Mouse (Mus musculus) liver, postnatal 0 days (tissue): ENCODE measurements around the gene Plxna3. TPM values are rescaled to one million over a fixed set of nuclear protein-coding genes. Genes with fewer than 3 reads are reported as not detected.

Experiments
- ATAC-seq: fragments of 200-750 bp; cut with Nextera tagmentation; 2 replicates; pipeline ENCODE4 v1.8.0; 2017; ENCODE audit warnings: mild to moderate bottlenecking, moderate library complexity
- DNase-seq: peaks from one replicate; pipeline ENCODE4 v3.0.0-alpha.2; 2016
- H3K27ac ChIP-seq: fragments of 300-500 bp; sonication (generic); 2 replicates; pipeline ENCODE4 v1.5.1; 2014; ENCODE audit warnings: antibody characterized with exemption, moderate library complexity, mild to moderate bottlenecking, low read depth
- H3K27me3 ChIP-seq: fragments of 300-500 bp; sonication (generic); 2 replicates; pipeline ENCODE4 v1.6.1; 2014; ENCODE audit warnings: low read length, control low read depth, mixed read lengths; ENCODE audit not compliant: insufficient read depth
- H3K36me3 ChIP-seq: fragments of 300-500 bp; sonication (generic); replicated peaks from 2 replicates; pipeline ENCODE4 v1.6.1; 2014; ENCODE audit warnings: mild to moderate bottlenecking, control low read depth, low read length, moderate library complexity, mixed read lengths; ENCODE audit not compliant: insufficient read depth
- H3K4me1 ChIP-seq: fragments of 300-500 bp; sonication (generic); 2 replicates; pipeline ENCODE4 v1.6.1; 2014; ENCODE audit warnings: antibody characterized with exemption, mild to moderate bottlenecking, control low read depth; ENCODE audit not compliant: insufficient read depth
- H3K4me2 ChIP-seq: fragments of 300-500 bp; sonication (generic); 2 replicates; pipeline ENCODE4 v1.6.1; 2014; ENCODE audit warnings: low read depth, mild to moderate bottlenecking, low read length, moderate library complexity, mixed read lengths
- H3K4me3 ChIP-seq: fragments of 300-500 bp; sonication (generic); 2 replicates; pipeline ENCODE4 v1.5.1; 2014; ENCODE audit warnings: low read depth, low read length
- H3K9ac ChIP-seq: fragments of 300-500 bp; sonication (generic); replicated peaks from 2 replicates; pipeline ENCODE4 v1.6.1; 2014; ENCODE audit warnings: mild to moderate bottlenecking, moderate library complexity
- H3K9me3 ChIP-seq: fragments of 300-500 bp; sonication (generic); 2 replicates; pipeline ENCODE4 v1.6.1; 2016; ENCODE audit warnings: mild to moderate bottlenecking, control low read depth, low read length, mixed read lengths
- CTCF ChIP-seq: sonication (generic); IDR thresholded peaks from 2 replicates; pipeline ENCODE4 v1.5.1; 2016; ENCODE audit warnings: antibody characterized with exemption, low read depth
- EP300 ChIP-seq: IDR thresholded peaks from 2 replicates; pipeline ENCODE4 v1.6.1; 2016; ENCODE audit warnings: antibody characterized with exemption, low read depth, mild to moderate bottlenecking
- WGBS: fragments of 180-500 bp; shearing (Covaris S2); extraction: QIAGEN DNeasy Blood & Tissue Kit; methylation state at CpG from one replicate; pipeline ENCODE4 v1.1.7; 2014; ENCODE audit not compliant: insufficient replicate concordance; 5-methylcytosine and 5-hydroxymethylcytosine counted together
- polyA plus RNA-seq: library from polyadenylated mRNA; unstranded; fragments of >200 nt; fragmentation: Nextera tagmentation; extraction: Ambion mirVana; gene quantifications from 2 replicates; pipeline ENCODE4 v1.2.1, GENCODE M21; 2015

Gene Plxna3
- polyA plus RNA-seq, 1 experiment from 2014 or later, result 0.25 TPM

DNA sequence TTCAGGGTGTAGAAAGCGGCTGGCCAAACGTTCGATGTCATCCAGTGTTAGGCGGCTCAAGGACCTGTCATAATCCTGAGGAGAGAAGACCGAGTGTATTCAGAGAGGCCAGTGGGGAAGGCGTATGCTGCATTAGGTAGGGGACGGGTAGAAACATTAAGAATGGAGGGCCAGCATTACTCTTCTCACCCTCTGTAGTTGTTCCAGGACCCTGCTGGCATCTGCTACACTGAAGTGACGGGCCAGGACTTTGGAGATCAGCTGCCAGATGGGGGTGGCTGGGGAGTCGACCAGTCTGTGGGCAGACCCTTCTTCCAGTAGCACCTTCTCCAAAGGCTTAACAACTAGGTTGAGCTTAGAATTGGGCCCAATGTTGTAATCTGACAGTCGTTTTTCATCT is 38.6 kb downstream of the Plxna3 start:
- Histone ChIP-seq H3K36me3 (no peaks in the 10 kb centered on the region), H3K9ac (peak overlapping the region; percentile 78), H3K27me3 (no peaks in the 10 kb centered on the region), H3K27ac (peak overlapping the region; percentile 82), H3K4me1 (0 out of 2 replicates have a peak, but pooled peaks cover 9% of the 10 kb centered on the region), H3K4me3 (peak overlapping the region; percentile 73), H3K9me3 (no peaks in the 10 kb centered on the region), H3K4me2 (peak overlapping the region; percentile 80)
- WGBS, result 50% methylated on average over 10 of the region's 10 CpGs
- no peak for TF ChIP-seq EP300
- TF ChIP-seq CTCF, result no peak
- no peak for DNase-seq
- no peak for ATAC-seq

DNA sequence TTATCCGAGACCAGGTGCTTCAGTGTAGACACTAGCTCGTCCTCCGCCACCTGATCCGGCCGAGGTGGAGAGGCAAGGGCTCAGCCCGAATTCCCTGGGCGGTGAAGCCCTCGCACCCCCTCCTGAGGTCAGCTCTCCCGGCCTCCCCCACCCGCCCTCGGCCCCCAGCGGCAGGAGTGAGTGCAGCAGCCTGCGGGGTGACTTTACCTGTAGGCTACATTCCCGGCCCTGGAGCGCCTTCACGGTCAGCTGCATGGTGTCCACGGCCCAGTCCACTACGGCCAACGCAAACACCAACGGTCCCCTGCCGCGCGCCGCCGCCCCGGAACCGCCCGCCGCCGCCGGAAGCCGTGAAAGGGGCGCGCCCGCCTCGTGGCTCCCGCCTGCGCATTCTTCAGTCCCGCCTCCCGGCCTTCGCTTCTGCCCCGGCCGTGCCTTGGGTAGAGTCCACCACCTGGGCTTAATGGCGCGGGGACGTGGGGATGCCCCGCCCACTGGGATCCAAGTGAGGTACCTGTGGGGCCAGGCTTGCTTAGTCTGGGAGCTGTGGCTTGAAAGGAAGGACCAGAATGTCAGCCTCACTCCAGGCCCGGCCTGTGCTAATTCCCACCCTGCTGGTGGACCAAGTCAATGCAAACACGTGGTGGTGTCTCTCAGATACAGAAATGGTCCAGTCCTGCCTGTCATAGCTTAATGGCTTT is 39.5 kb downstream of the Plxna3 start:
- peak overlapping the region; percentile 80 for H3K4me2 ChIP-seq
- ATAC-seq (peak; percentile 77), DNase-seq (peak; percentile 81)
- no peaks in the 10 kb centered on the region for H3K27me3 ChIP-seq
- H3K9ac ChIP-seq, result peak overlapping the region; percentile 78
- TF ChIP-seq CTCF (peak; percentile 13; the same call in 1 of the 2 replicates), EP300 (no peak)
- 11% methylated on average over 35 of the region's 49 CpGs for WGBS
- H3K9me3 ChIP-seq, result no peaks in the 10 kb centered on the region
- H3K4me1 ChIP-seq, result 0 out of 2 replicates have a peak, but pooled peaks cover 9% of the 10 kb centered on the region
- H3K36me3 ChIP-seq, result no peaks in the 10 kb centered on the region
- H3K27ac ChIP-seq, result peak overlapping the region; percentile 82
- peak overlapping the region; percentile 73 for H3K4me3 ChIP-seq

DNA sequence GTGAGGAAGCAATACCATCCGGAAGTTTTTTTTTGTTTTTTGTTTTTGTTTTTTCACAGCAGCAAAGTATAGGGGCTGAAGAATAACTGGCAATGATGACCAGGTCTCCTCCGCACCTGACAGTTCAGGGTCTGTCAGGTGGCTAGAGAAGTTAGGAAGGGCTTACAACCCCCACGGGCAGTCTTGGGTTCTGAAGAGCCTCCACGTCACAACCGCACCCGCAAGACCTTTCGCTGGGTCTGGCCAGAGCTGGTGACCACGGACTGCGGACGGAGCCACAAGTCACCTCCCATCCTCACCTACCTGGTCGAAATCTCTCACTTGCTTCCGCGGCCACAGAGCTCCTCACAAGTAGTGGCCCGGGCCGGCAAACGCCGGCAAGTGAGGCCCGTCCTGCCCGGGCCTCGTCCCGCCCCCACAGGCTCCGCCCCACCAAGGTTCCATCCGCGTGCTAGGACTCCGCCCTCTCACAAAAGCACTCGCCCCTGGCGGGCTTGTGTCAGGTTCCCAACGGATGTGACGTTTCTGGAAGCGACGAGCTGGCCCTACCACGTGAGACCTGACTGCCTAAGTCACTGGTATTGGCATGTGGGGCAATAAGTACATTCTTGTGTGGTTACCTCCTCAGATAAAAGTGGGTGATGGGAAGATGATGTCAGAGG is 44.2 kb downstream of the Plxna3 start, which contains the start of the genes Ubl4a and Slc10a3:
TSS of gene Ubl4a (minus strand) at position 331 of the 662 bp plus-strand sequence.
TSS of gene Slc10a3 (minus strand) at position 462 of the 662 bp plus-strand sequence.
- Histone ChIP-seq H3K4me1 (0 out of 2 replicates have a peak, but pooled peaks cover 5% of the 10 kb centered on the region), H3K36me3 (no peaks in the 10 kb centered on the region), H3K27ac (no peak within 1 kb of the TSS), H3K27me3 (no peaks in the 10 kb centered on the region), H3K4me2 (peak within 1 kb of the TSS; percentile 70), H3K9ac (peak within 1 kb of the TSS; percentile 68), H3K4me3 (peak within 1 kb of the TSS; percentile 52), H3K9me3 (no peaks in the 10 kb centered on the region)
- TF ChIP-seq EP300, result no peak
- TF ChIP-seq CTCF, result no peak
- peak; percentile 91 for DNase-seq
- ATAC-seq, result peak; percentile 92
- WGBS, result 11% methylated on average over 32 of the region's 32 CpGs

DNA sequence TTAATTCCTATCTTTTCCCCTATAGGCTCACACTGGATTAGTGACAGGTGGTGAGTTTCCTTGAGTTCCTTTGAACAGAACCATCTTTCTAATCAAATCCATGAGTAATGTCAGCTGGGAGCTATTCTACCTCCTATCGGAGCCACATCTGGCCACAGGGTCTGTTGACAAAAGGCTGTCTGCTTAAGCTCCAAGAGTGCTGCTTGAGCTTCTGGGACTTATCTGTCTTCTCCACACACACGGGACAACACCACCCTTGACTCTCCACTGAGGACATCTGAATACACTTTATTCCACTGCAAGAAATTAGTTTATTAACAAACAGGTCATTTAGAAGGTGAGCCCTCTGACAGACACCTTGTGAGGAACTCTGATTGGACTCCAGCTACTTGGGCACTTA is 55.6 kb downstream of the Plxna3 start:
- no peak for TF ChIP-seq CTCF
- peak; percentile 55; the same call in 1 of the 2 replicates for TF ChIP-seq EP300
- DNase-seq (no peak), ATAC-seq (peak; percentile 47; the same call in 1 of the 2 replicates)
- H3K4me1 ChIP-seq, result no peaks in the 10 kb centered on the region
- H3K4me3 ChIP-seq, result no peak overlapping the region
- WGBS, result 65% methylated on average over 2 of the region's 2 CpGs
- H3K27ac ChIP-seq, result no peak overlapping the region
- no peaks in the 10 kb centered on the region for H3K9me3 ChIP-seq
- H3K27me3 ChIP-seq, result no peaks in the 10 kb centered on the region
- no peak overlapping the region for H3K9ac ChIP-seq
- H3K36me3 ChIP-seq, result 0 out of 2 replicates have a peak, but pooled peaks cover 12% of the 10 kb centered on the region
- H3K4me2 ChIP-seq, result no peak overlapping the region

DNA sequence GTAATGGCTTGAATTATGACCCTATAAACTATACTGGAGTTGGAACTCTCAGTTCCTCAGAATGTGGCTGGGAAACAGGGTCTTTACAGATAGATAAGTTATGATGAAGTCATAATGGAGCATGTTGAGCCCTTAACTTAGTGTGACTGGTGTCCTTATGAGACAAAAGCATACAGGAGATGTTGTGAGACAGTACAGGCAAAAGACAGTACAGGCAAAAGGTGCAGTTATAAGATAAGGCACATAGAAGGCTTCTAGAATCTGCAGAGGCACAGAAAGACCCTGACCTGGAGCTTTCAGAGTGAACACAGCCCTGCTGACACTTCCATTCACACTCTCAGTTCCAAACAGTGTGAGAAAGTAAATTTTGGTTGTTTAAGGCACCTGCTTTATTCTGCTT is 59.3 kb downstream of the Plxna3 start:
- Histone ChIP-seq H3K27me3 (no peaks in the 10 kb centered on the region), H3K27ac (no peak overlapping the region), H3K9ac (no peak overlapping the region), H3K4me2 (no peak overlapping the region), H3K4me3 (no peak overlapping the region), H3K36me3 (0 out of 2 replicates have a peak, but pooled peaks cover 12% of the 10 kb centered on the region), H3K9me3 (no peaks in the 10 kb centered on the region), H3K4me1 (peaks cover 2% of the 10 kb centered on the region; the same call in 1 of the 2 replicates)
- DNase-seq (no peak), ATAC-seq (no peak)
- peak; percentile 68 for TF ChIP-seq EP300
- TF ChIP-seq CTCF, result no peak
